Mouse (Mus musculus): Measurements from ENCODE around the gene Abcc3.
"Not testable (repeated sequence)": the region's sequence is repeated elsewhere in the genome, so short reads cannot be mapped to it uniquely, and the experiment has no call there.

Gene Abcc3

GRCm38 (mm10) chr11:94402029-94402428 lies 9.2 kb upstream of the Abcc3 start:
- DNase-seq: not testable (repeated sequence)

- DNase-seq: no peak
Observed at GRCm38 (mm10) chr11:94400996-94401395, 8.2 kb upstream of the Abcc3 start.

GRCm38 (mm10) chr11:94394107-94394506 lies 1.3 kb upstream of the Abcc3 start:
- no peak for DNase-seq

GRCm38 (mm10) chr11:94393490-94393889 lies 693 bp upstream of the Abcc3 start:
- not testable (repeated sequence) for DNase-seq

GRCm38 (mm10) chr11:94391661-94392060 lies 1.1 kb downstream of the Abcc3 start:
- no peak for DNase-seq

- no peak for DNase-seq
Observed at GRCm38 (mm10) chr11:94390825-94391224, 2.0 kb downstream of the Abcc3 start.

- no peak for DNase-seq
Observed at GRCm38 (mm10) chr11:94389724-94390396, 2.9 kb downstream of the Abcc3 start.

GRCm38 (mm10) chr11:94389021-94389420 lies 3.8 kb downstream of the Abcc3 start:
- DNase-seq: no peak

GRCm38 (mm10) chr11:94387756-94388155 lies 5.0 kb downstream of the Abcc3 start:
- DNase-seq: no peak

- peak; percentile 10 for DNase-seq
Observed at GRCm38 (mm10) chr11:94385977-94386771, 6.6 kb downstream of the Abcc3 start.

- DNase-seq: no peak
Observed at GRCm38 (mm10) chr11:94379736-94380135, 13.1 kb downstream of the Abcc3 start.

- DNase-seq: no peak
Observed at GRCm38 (mm10) chr11:94379061-94379460, 13.7 kb downstream of the Abcc3 start.

GRCm38 (mm10) chr11:94374276-94374948 lies 18.4 kb downstream of the Abcc3 start:
- DNase-seq: no peak

GRCm38 (mm10) chr11:94370809-94371208 lies 22.0 kb downstream of the Abcc3 start:
- DNase-seq: no peak

GRCm38 (mm10) chr11:94369981-94370380 lies 22.8 kb downstream of the Abcc3 start:
- DNase-seq: no peak

- no peak for DNase-seq
Observed at GRCm38 (mm10) chr11:94365340-94365739, 27.5 kb downstream of the Abcc3 start.

- no peak for DNase-seq
Observed at GRCm38 (mm10) chr11:94363690-94364089, 29.1 kb downstream of the Abcc3 start.

- DNase-seq: no peak
Observed at GRCm38 (mm10) chr11:94362101-94362500, 30.7 kb downstream of the Abcc3 start.

GRCm38 (mm10) chr11:94361166-94361870 lies 31.5 kb downstream of the Abcc3 start:
- DNase-seq: no peak

GRCm38 (mm10) chr11:94359168-94359567 lies 33.6 kb downstream of the Abcc3 start:
- DNase-seq: no peak

- DNase-seq: no peak
Observed at GRCm38 (mm10) chr11:94355521-94356217, 37.1 kb downstream of the Abcc3 start.

- DNase-seq: no peak
Observed at GRCm38 (mm10) chr11:94351094-94351493, 41.7 kb downstream of the Abcc3 start.
